Mouse (Mus musculus): ENCODE results near the gene Gpr65. TPM values are rescaled to one million over a fixed set of nuclear protein-coding genes. Genes with fewer than 3 reads are reported as not detected.
A peak's percentile ranks its signal among the peaks of the same experiment; 100 is the strongest.

The Gpr65 gene
- polyA plus RNA-seq, 1 experiment: not detected

DNA sequence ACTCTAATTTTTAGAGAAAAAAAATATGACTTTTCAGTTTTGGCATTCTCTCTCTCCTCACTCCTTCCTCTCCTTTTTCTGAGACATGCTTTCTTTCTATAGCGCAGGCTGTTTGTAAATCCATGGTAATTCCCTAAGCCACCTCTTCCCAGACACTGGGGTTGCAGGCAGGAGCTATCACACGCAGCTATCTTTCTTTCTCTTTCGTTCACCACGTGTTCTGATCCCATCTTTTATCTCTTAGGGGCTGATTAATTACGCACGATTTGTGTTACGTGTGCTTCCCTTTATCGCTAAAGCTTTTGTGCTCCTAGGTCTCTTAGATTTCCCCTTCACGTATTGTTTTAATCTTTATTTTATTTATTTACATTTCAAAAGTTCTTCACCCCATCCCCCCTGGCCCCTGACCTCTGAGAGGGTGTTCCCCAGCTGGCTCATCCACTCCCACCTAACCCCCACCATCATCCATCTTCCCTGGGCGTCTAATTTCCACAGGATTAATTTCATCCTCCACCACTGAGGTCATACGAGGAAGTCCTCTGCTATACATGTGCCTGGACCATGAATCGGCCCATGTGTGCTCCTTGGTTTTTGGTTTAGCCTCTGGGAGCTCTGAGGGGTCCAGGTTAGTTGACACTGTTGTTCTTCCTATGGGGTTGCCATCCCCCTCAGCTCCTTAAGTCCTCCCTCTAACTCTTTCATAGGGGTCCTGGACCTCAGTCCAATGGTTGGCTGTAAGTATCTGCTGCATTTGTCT is 2.6 kb downstream of the Gpr65 start:
- Histone ChIP-seq H3K36me3 (ENCODE audit: control insufficient read depth, insufficient read depth) (no peaks in the 10 kb centered on the region), H3K79me2 (ENCODE audit: control insufficient read depth, insufficient read depth) (no peaks in the 10 kb centered on the region), H3K79me3 (ENCODE audit: low read depth) (no peaks in the 10 kb centered on the region), H3K27me3 (ENCODE audit: control insufficient read depth, insufficient read depth, insufficient read length) (no peaks in the 10 kb centered on the region), H3K4me3 (ENCODE audit: insufficient read depth, poor library complexity, severe bottlenecking) (no peak overlapping the region), H3ac (ENCODE audit: control insufficient read depth, insufficient read length, low read depth) (no peak overlapping the region)
- TF ChIP-seq FOSL1 (IDR thresholded peaks at IDR 0.05; ENCODE audit: insufficient read depth, low read length, poor library complexity, severe bottlenecking) (no peak), MYOG (IDR thresholded peaks at IDR 0.05; ENCODE audit: control insufficient read depth, extremely low read depth, insufficient read length) (no peak), MYOD1 (IDR thresholded peaks at IDR 0.05; ENCODE audit: control insufficient read depth, insufficient read length, low read depth) (no peak), CEBPB (IDR thresholded peaks at IDR 0.05; ENCODE audit: low read depth) (no peak), MAX (IDR thresholded peaks at IDR 0.05) (no peak), USF1 (IDR thresholded peaks at IDR 0.05; ENCODE audit: low read depth) (no peak), CTCF (IDR thresholded peaks at IDR 0.05; ENCODE audit: control insufficient read depth, insufficient read depth, insufficient read length) (no peak)

DNA sequence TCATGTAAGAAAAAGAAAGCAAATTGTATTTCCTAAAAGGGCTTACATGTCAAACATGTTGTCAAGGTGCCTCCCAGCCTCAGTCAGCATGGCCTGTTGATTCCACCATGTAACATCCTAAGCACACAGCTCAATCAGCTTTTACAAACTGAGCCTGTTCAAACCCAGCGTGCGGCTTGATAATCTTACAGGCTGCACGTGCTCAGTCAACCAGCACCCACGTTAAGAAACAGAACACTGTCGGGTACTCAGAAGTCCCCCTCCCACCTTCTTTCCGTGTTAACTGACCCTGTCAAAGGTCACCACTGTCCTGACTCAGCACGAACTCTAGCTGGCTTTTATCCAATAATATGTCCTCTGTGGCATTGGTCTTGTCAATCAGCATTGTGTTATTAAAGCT is 4.0 kb downstream of the Gpr65 start:
- no peak for TF ChIP-seq MAX (IDR thresholded peaks at IDR 0.05)
- Histone ChIP-seq H3K27me3 (ENCODE audit: control insufficient read depth, insufficient read depth, insufficient read length) (no peaks in the 10 kb centered on the region), H3K4me3 (ENCODE audit: insufficient read depth, poor library complexity, severe bottlenecking) (no peak overlapping the region), H3K79me2 (ENCODE audit: control insufficient read depth, insufficient read depth) (no peaks in the 10 kb centered on the region), H3K79me3 (ENCODE audit: low read depth) (no peaks in the 10 kb centered on the region), H3ac (ENCODE audit: control insufficient read depth, insufficient read length, low read depth) (no peak overlapping the region), H3K36me3 (ENCODE audit: control insufficient read depth, insufficient read depth) (no peaks in the 10 kb centered on the region)

DNA sequence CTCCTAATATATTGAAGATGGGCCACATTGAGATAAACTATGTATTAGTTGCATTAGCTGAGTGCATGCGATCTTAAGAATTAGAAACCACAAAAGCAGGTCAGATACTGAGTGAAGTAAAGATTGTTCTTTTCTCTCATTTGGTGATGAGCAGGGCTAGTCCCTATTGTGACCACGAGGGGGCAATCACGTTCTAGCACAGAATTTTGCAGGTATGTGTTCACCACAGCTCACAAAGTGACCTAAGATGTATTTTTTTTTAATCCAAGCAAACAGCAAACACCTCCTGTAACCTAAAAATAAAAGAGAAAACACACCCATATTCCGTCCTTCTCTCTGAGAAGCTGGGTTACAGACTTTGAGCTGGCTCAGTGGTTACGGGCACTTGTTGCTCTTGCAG is 12.1 kb downstream of the Gpr65 start:
- H3K27me3 ChIP-seq (ENCODE audit: control insufficient read depth, insufficient read depth, insufficient read length): no peaks in the 10 kb centered on the region
- H3ac ChIP-seq (ENCODE audit: control insufficient read depth, insufficient read length, low read depth): no peak overlapping the region
- H3K79me3 ChIP-seq (ENCODE audit: low read depth): no peaks in the 10 kb centered on the region
- no peaks in the 10 kb centered on the region for H3K36me3 ChIP-seq (ENCODE audit: control insufficient read depth, insufficient read depth)
- no peak overlapping the region for H3K4me3 ChIP-seq (ENCODE audit: insufficient read depth, poor library complexity, severe bottlenecking)
- TF ChIP-seq MYOD1 (IDR thresholded peaks at IDR 0.05; ENCODE audit: control insufficient read depth, insufficient read length, low read depth) (no peak), MAX (IDR thresholded peaks at IDR 0.05) (no peak), CTCF (IDR thresholded peaks at IDR 0.05; ENCODE audit: control insufficient read depth, insufficient read depth, insufficient read length) (peak; percentile 41), FOSL1 (IDR thresholded peaks at IDR 0.05; ENCODE audit: insufficient read depth, low read length, poor library complexity, severe bottlenecking) (no peak), USF1 (IDR thresholded peaks at IDR 0.05; ENCODE audit: low read depth) (no peak)
- no peaks in the 10 kb centered on the region for H3K79me2 ChIP-seq (ENCODE audit: control insufficient read depth, insufficient read depth)

DNA sequence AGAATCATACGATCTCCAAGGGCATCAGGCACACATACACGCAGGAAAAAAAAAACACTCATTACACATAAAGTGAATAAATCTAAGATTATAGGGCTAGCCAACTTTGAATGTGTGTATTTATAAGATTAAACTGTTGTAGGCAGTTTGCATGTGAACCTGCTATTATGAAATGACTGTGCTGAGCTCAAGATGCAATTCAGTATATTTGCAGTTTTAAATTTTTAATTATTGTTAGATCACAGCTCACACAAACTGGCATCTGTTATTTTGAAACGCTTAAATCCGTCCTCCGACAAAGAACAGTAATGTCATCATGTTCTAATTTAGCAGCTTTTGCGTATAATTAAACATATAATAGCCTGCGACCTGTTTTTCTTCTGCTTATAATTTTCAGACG is 12.6 kb downstream of the Gpr65 start:
- no peak overlapping the region for H3K4me3 ChIP-seq (ENCODE audit: insufficient read depth, poor library complexity, severe bottlenecking)
- no peaks in the 10 kb centered on the region for H3K79me3 ChIP-seq (ENCODE audit: low read depth)
- H3K27me3 ChIP-seq (ENCODE audit: control insufficient read depth, insufficient read depth, insufficient read length): no peaks in the 10 kb centered on the region
- TF ChIP-seq MYOG (IDR thresholded peaks at IDR 0.05; ENCODE audit: control insufficient read depth, extremely low read depth, insufficient read length) (no peak), MAX (IDR thresholded peaks at IDR 0.05) (no peak), CTCF (IDR thresholded peaks at IDR 0.05; ENCODE audit: control insufficient read depth, insufficient read depth, insufficient read length) (no peak), MYOD1 (IDR thresholded peaks at IDR 0.05; ENCODE audit: control insufficient read depth, insufficient read length, low read depth) (no peak), FOSL1 (IDR thresholded peaks at IDR 0.05; ENCODE audit: insufficient read depth, low read length, poor library complexity, severe bottlenecking) (no peak), USF1 (IDR thresholded peaks at IDR 0.05; ENCODE audit: low read depth) (no peak), CEBPB (IDR thresholded peaks at IDR 0.05; ENCODE audit: low read depth) (no peak)
- H3ac ChIP-seq (ENCODE audit: control insufficient read depth, insufficient read length, low read depth): no peak overlapping the region
- H3K36me3 ChIP-seq (ENCODE audit: control insufficient read depth, insufficient read depth): no peaks in the 10 kb centered on the region
- H3K79me2 ChIP-seq (ENCODE audit: control insufficient read depth, insufficient read depth): no peaks in the 10 kb centered on the region

DNA sequence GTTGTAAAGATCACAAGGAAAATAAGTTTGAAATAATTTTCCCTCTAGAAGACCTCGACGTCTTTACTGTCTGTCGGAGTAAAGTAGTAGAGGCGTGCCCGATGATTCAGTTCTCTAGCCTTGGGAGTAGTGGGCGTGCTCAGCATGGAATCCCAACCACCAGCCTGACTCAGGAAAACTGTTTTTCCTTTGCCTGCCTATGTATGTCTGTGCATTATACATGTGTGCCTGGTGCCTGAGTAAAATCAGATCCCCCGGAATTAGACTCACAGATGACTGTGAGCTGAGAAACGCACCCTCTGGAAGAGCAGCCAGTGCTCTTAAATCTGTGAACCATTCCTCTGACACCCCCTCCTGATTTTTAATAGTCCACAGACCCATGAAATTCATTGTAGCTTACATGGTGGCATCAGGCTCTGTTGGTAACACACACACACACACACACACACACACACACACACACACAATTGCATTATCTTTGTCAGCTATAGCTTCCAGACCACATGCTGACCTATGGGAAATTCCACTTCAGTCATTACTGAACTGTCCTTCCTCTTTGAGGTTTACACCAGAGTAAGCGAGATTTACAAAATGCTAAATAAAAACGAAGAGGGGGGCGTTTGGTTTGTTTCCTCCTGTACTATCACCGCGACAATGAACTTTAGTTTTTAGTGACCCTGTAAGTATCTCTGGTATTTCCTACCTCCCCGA is 14.5 kb downstream of the Gpr65 start:
- Histone ChIP-seq H3K27me3 (ENCODE audit: control insufficient read depth, insufficient read depth, insufficient read length) (no peaks in the 10 kb centered on the region), H3K79me2 (ENCODE audit: control insufficient read depth, insufficient read depth) (no peaks in the 10 kb centered on the region), H3ac (ENCODE audit: control insufficient read depth, insufficient read length, low read depth) (peak overlapping the region; percentile 24), H3K36me3 (ENCODE audit: control insufficient read depth, insufficient read depth) (no peaks in the 10 kb centered on the region), H3K4me3 (ENCODE audit: insufficient read depth, poor library complexity, severe bottlenecking) (no peak overlapping the region), H3K79me3 (ENCODE audit: low read depth) (no peaks in the 10 kb centered on the region)
- peak; percentile 86 for TF ChIP-seq MAX (IDR thresholded peaks at IDR 0.05)
- TF ChIP-seq USF1 (IDR thresholded peaks at IDR 0.05; ENCODE audit: low read depth): no peak

DNA sequence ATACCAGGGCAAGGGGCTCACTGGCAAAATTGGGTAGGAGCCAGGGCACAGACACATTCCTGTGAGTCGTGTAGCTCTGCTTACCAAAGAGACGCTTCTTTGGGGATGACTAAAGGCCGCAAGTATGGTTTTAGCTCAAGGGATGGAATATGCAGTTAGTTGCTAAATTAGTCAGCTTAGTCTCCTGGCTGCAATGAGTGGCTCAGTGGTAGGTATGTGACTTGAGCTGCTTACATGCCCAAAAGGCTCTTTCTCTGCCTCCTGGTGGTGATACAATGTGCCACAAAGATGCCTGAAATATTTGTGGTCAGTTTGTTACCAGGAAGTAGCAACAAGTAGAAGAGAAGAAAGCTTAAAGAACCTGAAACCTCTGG is 15.0 kb downstream of the Gpr65 start:
- H3K4me3 ChIP-seq (ENCODE audit: insufficient read depth, poor library complexity, severe bottlenecking): no peak overlapping the region

More for the DNA sequence above, 15.0 kb downstream of the Gpr65 start:
- no peak overlapping the region for H3ac ChIP-seq (ENCODE audit: control insufficient read depth, insufficient read length, low read depth)
- H3K79me3 ChIP-seq (ENCODE audit: low read depth): no peaks in the 10 kb centered on the region
- peak; percentile 3 for TF ChIP-seq CEBPB (IDR thresholded peaks at IDR 0.05; ENCODE audit: low read depth)
- TF ChIP-seq MAX (IDR thresholded peaks at IDR 0.05): no peak
- no peak for TF ChIP-seq MYOG (IDR thresholded peaks at IDR 0.05; ENCODE audit: control insufficient read depth, extremely low read depth, insufficient read length)
- TF ChIP-seq USF1 (IDR thresholded peaks at IDR 0.05; ENCODE audit: low read depth): no peak
- TF ChIP-seq FOSL1 (IDR thresholded peaks at IDR 0.05; ENCODE audit: insufficient read depth, low read length, poor library complexity, severe bottlenecking): no peak
- TF ChIP-seq CTCF (IDR thresholded peaks at IDR 0.05; ENCODE audit: control insufficient read depth, insufficient read depth, insufficient read length): no peak
- peak; percentile 4 for TF ChIP-seq MYOD1 (IDR thresholded peaks at IDR 0.05; ENCODE audit: control insufficient read depth, insufficient read length, low read depth)
- no peaks in the 10 kb centered on the region for H3K27me3 ChIP-seq (ENCODE audit: control insufficient read depth, insufficient read depth, insufficient read length)
- H3K36me3 ChIP-seq (ENCODE audit: control insufficient read depth, insufficient read depth): no peaks in the 10 kb centered on the region
- no peaks in the 10 kb centered on the region for H3K79me2 ChIP-seq (ENCODE audit: control insufficient read depth, insufficient read depth)
